Mouse (Mus musculus): ENCODE data around the gene Adtrp. TPM values are rescaled to one million over a fixed set of nuclear protein-coding genes. Genes with fewer than 3 reads are reported as not detected.

The Adtrp gene
- polyA plus RNA-seq, 1 experiment from 2014 or later = 3.0 TPM

DNA sequence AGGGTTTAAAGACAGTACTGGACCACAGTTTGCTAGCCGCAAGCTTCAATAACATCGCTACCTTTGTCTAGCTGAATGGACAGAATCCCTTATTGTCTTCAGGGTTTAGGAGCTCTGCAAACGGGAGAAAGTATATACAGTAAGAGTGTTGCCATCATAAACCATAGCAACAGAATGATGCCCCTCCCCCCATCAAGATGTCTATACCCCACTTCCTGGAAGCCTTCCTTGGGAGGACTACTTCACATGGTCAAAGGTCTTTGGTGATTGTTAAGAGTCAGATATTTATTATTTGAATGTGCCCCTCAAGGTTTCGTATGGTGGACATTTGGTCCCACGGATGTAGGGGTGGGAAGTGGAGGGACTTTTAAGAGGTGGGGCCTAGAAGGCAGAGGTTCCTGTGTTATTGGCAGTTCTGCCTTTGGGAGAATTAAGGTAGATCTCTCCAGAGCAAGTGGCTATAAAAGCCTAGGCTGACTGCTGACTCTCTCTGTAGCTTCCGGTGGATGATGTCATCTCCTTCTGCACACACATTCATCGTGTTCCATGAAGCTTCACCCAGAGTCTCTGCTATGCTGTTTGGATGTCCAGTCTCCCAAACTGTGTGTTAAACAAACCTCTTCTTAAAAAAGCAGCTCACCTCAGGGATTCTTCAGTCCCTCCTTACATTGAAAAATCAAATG lies 42.2 kb downstream of the Adtrp start:
- 53% methylated on average over 7 of the region's 7 CpGs for WGBS (ENCODE audit: insufficient replicate concordance)
- no peak overlapping the region for H3K4me2 ChIP-seq (ENCODE audit: low read depth, low read length)
- no peak overlapping the region for H3K4me3 ChIP-seq (ENCODE audit: low read depth, low read length)
- H3K9me3 ChIP-seq (replicated peaks; ENCODE audit: control insufficient read depth, low read length) = no peaks in the 10 kb centered on the region
- no peak overlapping the region for H3K9ac ChIP-seq (ENCODE audit: low read depth, low read length)
- no peaks in the 10 kb centered on the region for H3K27me3 ChIP-seq (ENCODE audit: control insufficient read depth, insufficient read depth, low read depth, low read length)
- H3K4me1 ChIP-seq (ENCODE audit: control insufficient read depth, low read depth, low read length) = no peaks in the 10 kb centered on the region
- ATAC-seq (ENCODE audit: low read depth) = no peak
- no peak overlapping the region for H3K27ac ChIP-seq (ENCODE audit: low read length)
- no peaks in the 10 kb centered on the region for H3K36me3 ChIP-seq (ENCODE audit: control insufficient read depth, insufficient read depth)

- Histone ChIP-seq H3K4me2 (ENCODE audit: low read depth, low read length) (no peak overlapping the region), H3K27me3 (ENCODE audit: control insufficient read depth, insufficient read depth, low read depth, low read length) (no peaks in the 10 kb centered on the region), H3K27ac (ENCODE audit: low read length) (no peak overlapping the region), H3K4me3 (ENCODE audit: low read depth, low read length) (no peak overlapping the region), H3K9ac (ENCODE audit: low read depth, low read length) (no peak overlapping the region), H3K36me3 (ENCODE audit: control insufficient read depth, insufficient read depth) (no peaks in the 10 kb centered on the region), H3K4me1 (ENCODE audit: control insufficient read depth, low read depth, low read length) (no peaks in the 10 kb centered on the region), H3K9me3 (replicated peaks; ENCODE audit: control insufficient read depth, low read length) (no peaks in the 10 kb centered on the region)
- ATAC-seq (ENCODE audit: low read depth) = no peak
- 23% methylated on average over 8 of the region's 8 CpGs for WGBS (ENCODE audit: insufficient replicate concordance)
Observed at GRCm38 (mm10) chr13:41803656-41804265, 43.7 kb downstream of the Adtrp start.

DNA sequence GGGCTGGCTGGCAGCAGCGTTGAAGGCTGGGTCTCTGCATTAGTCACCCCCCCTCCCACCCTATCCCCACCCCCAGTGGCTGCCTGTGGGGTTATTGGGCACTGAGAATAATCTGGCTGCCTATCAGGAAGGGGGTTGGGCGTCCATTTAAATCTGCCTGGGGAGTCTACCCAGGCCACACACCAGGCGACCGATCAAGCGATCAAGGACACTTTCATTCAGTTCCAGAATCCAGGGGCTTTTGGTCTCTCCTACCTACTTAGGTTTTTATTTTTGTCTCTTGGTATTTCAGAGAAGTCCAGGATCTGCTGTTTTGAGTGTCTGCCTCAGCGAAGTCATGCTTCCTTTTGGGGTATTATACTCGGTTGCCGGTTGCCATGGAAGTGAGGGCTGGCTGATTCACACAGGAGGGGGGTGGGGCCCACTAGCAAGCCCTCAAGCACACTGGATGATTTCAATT lies 46.3 kb downstream of the Adtrp start:
- no peaks in the 10 kb centered on the region for H3K27me3 ChIP-seq (ENCODE audit: control insufficient read depth, insufficient read depth, low read depth, low read length)
- H3K36me3 ChIP-seq (ENCODE audit: control insufficient read depth, insufficient read depth) = no peaks in the 10 kb centered on the region
- 17% methylated on average over 8 of the region's 8 CpGs for WGBS (ENCODE audit: insufficient replicate concordance)
- no peak for ATAC-seq (ENCODE audit: low read depth)
- no peak overlapping the region for H3K4me3 ChIP-seq (ENCODE audit: low read depth, low read length)
- no peak overlapping the region for H3K27ac ChIP-seq (ENCODE audit: low read length)
- no peaks in the 10 kb centered on the region for H3K4me1 ChIP-seq (ENCODE audit: control insufficient read depth, low read depth, low read length)
- no peaks in the 10 kb centered on the region for H3K9me3 ChIP-seq (replicated peaks; ENCODE audit: control insufficient read depth, low read length)
- no peak overlapping the region for H3K9ac ChIP-seq (ENCODE audit: low read depth, low read length)
- no peak overlapping the region for H3K4me2 ChIP-seq (ENCODE audit: low read depth, low read length)

DNA sequence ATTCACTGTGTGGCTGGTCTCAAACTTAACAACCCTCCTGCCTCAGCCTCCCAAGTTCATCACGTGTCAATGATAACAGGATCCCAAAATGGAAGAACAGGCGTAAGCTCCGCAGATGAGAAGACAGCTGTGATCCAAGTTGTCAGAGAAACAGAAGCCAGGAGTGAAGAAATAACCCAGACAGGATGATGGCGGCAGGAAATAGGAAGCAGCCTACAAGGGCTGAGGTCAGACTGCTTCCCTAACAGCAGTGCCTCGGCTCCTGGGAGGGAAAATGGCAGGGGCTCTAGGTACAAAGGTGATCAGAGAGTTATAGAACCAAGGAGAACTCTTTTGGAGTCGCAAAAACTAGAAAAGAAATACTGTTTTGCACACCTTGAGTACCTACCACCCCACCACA lies 54.6 kb downstream of the Adtrp start:
- Histone ChIP-seq H3K27me3 (ENCODE audit: control insufficient read depth, insufficient read depth, low read depth, low read length) (no peaks in the 10 kb centered on the region), H3K4me1 (ENCODE audit: control insufficient read depth, low read depth, low read length) (no peaks in the 10 kb centered on the region), H3K9me3 (replicated peaks; ENCODE audit: control insufficient read depth, low read length) (no peaks in the 10 kb centered on the region), H3K36me3 (ENCODE audit: control insufficient read depth, insufficient read depth) (no peaks in the 10 kb centered on the region), H3K4me2 (ENCODE audit: low read depth, low read length) (no peak overlapping the region), H3K4me3 (ENCODE audit: low read depth, low read length) (no peak overlapping the region), H3K27ac (ENCODE audit: low read length) (no peak overlapping the region), H3K9ac (ENCODE audit: low read depth, low read length) (no peak overlapping the region)
- ATAC-seq (ENCODE audit: low read depth) = no peak
- 44% methylated on average over 6 of the region's 6 CpGs for WGBS (ENCODE audit: insufficient replicate concordance)

DNA sequence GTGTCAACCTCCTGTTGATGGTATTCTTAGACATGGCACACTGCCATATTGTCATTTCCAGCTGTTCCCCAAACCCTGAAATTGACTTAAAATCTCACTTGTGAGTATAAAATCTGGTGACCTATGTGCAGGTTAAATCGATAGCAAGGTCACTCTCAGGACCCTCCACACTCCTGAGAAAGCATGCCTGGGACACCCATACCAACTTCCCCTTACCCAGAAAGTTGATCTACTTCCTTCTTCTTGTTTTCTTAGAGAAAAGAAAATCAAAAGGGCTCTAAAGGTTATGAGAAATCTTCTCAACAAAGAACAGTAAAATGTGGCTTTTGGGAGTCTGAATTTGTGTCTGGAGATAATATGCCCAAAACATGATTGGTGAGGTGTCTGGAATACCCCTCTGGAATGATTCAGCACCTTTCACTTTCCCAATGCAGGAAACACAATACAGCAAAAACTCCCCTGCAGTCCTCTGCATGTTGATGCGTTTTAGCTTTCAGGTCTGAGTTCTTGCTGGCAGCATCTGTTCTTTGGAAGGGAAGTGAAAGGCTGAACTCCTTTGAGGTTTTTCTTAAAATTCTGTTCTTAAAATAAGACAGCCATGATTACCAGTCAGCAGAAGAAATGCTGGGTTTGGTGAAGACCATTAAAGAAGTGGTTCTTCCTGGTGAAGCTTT lies 59.5 kb downstream of the Adtrp start:
- no peaks in the 10 kb centered on the region for H3K9me3 ChIP-seq (replicated peaks; ENCODE audit: control insufficient read depth, low read length)
- H3K36me3 ChIP-seq (ENCODE audit: control insufficient read depth, insufficient read depth) = no peaks in the 10 kb centered on the region
- no peak overlapping the region for H3K4me3 ChIP-seq (ENCODE audit: low read depth, low read length)
- H3K4me2 ChIP-seq (ENCODE audit: low read depth, low read length) = no peak overlapping the region
- ATAC-seq (ENCODE audit: low read depth) = no peak
- H3K9ac ChIP-seq (ENCODE audit: low read depth, low read length) = no peak overlapping the region
- H3K27me3 ChIP-seq (ENCODE audit: control insufficient read depth, insufficient read depth, low read depth, low read length) = no peaks in the 10 kb centered on the region
- no peaks in the 10 kb centered on the region for H3K4me1 ChIP-seq (ENCODE audit: control insufficient read depth, low read depth, low read length)
- 23% methylated on average over 2 of the region's 2 CpGs for WGBS (ENCODE audit: insufficient replicate concordance)
- no peak overlapping the region for H3K27ac ChIP-seq (ENCODE audit: low read length)

DNA sequence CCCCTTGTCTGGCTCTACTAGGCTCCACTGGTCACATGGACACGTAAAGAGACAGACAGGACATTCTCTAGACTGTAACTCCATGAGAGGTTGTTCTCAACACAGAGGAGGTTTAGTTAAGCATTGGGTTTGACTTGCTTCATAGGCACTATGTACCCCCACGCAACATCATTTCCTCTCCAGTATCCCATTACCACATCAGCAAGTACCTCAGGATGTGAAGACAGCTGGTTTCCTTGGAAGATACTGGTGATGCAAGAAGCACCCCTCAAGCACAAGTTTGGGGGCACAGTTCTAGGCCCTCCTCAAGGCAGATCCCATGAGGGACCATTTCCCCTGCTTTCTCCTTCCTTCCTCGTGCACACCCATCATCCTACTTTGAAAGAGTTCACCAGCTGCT lies 60.8 kb downstream of the Adtrp start:
- Histone ChIP-seq H3K36me3 (ENCODE audit: control insufficient read depth, insufficient read depth) (no peaks in the 10 kb centered on the region), H3K27ac (ENCODE audit: low read length) (no peak overlapping the region), H3K9ac (ENCODE audit: low read depth, low read length) (no peak overlapping the region), H3K27me3 (ENCODE audit: control insufficient read depth, insufficient read depth, low read depth, low read length) (no peaks in the 10 kb centered on the region), H3K9me3 (replicated peaks; ENCODE audit: control insufficient read depth, low read length) (no peaks in the 10 kb centered on the region), H3K4me2 (ENCODE audit: low read depth, low read length) (no peak overlapping the region), H3K4me1 (ENCODE audit: control insufficient read depth, low read depth, low read length) (no peaks in the 10 kb centered on the region), H3K4me3 (ENCODE audit: low read depth, low read length) (no peak overlapping the region)
- ATAC-seq (ENCODE audit: low read depth) = no peak
- WGBS (ENCODE audit: insufficient replicate concordance) = 52% methylated on average over 3 of the region's 3 CpGs

DNA sequence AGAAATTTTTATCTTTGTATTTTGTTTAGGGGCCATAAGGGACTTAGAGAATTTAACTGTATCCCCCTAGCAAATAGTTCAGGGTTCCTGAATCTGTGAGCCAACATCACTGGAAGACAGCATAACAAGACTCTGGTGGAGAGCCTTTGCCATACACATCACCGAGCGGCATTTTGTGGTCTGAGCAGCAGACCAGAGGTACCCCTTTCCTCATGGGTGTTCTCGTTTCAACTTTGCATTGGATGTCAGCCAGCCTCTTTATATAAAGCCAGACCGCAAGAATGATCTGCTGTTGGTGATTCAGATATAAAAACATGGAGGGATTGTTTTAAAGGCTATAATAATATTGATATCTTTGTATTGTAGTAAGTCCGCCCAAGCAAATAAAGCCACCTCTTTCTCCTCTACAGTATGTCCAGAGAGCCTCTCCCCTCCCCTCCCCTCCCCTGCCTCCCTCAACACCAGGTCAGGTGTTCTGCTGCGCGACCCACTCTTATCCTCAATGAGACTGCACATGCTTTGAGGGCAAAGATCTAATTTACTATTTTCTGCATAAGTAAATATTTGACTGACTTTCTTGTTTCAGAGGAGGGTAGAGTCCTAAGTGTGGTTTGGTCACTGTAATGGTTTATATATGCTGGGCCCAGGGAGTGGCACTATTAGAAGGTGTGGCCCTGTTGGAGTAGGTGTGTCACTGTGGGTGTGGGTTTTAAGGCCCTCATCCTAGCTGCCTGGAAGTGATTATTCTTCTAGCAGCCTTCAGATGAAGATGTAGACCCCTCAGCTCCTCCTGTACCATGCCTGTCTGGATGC lies 62.4 kb downstream of the Adtrp start:
- H3K27me3 ChIP-seq (ENCODE audit: control insufficient read depth, insufficient read depth, low read depth, low read length) = no peaks in the 10 kb centered on the region
- no peaks in the 10 kb centered on the region for H3K36me3 ChIP-seq (ENCODE audit: control insufficient read depth, insufficient read depth)
- 68% methylated on average over 7 of the region's 7 CpGs for WGBS (ENCODE audit: insufficient replicate concordance)
- ATAC-seq (ENCODE audit: low read depth) = peak; percentile 21; the same call in 1 of the 2 replicates
- H3K4me1 ChIP-seq (ENCODE audit: control insufficient read depth, low read depth, low read length) = no peaks in the 10 kb centered on the region
- no peak overlapping the region for H3K27ac ChIP-seq (ENCODE audit: low read length)
- H3K4me3 ChIP-seq (ENCODE audit: low read depth, low read length) = no peak overlapping the region
- no peak overlapping the region for H3K4me2 ChIP-seq (ENCODE audit: low read depth, low read length)
- H3K9me3 ChIP-seq (replicated peaks; ENCODE audit: control insufficient read depth, low read length) = no peaks in the 10 kb centered on the region
- H3K9ac ChIP-seq (ENCODE audit: low read depth, low read length) = no peak overlapping the region

DNA sequence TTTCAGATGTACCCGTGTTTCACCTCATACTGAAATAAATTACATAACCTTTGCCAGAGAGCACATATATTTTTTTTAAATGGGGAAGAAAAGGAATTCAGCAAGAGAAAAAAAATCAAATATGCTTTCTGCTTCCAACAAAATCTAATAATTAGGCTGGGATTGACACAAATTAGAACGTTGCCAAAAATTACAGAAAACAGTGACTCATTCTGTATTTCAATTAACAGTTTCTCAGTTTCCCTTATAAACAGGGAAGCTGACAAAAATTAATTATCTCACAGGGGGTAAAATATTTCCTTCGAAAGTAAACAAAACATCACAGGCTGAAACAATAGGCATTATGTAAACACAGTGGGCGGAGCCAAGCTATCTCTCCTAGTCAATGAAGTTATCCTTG lies 67.2 kb downstream of the Adtrp start:
- Histone ChIP-seq H3K4me2 (ENCODE audit: low read depth, low read length) (no peak overlapping the region), H3K4me3 (ENCODE audit: low read depth, low read length) (no peak overlapping the region), H3K4me1 (ENCODE audit: control insufficient read depth, low read depth, low read length) (no peaks in the 10 kb centered on the region), H3K27ac (ENCODE audit: low read length) (no peak overlapping the region), H3K36me3 (ENCODE audit: control insufficient read depth, insufficient read depth) (no peaks in the 10 kb centered on the region), H3K9ac (ENCODE audit: low read depth, low read length) (no peak overlapping the region), H3K9me3 (replicated peaks; ENCODE audit: control insufficient read depth, low read length) (no peaks in the 10 kb centered on the region), H3K27me3 (ENCODE audit: control insufficient read depth, insufficient read depth, low read depth, low read length) (no peaks in the 10 kb centered on the region)
- WGBS (ENCODE audit: insufficient replicate concordance) = 70% methylated on average over 4 of the region's 4 CpGs
- no peak for ATAC-seq (ENCODE audit: low read depth)

Data from liver, embryonic 16.5 days (tissue).